Mouse (Mus musculus) heart, adult 2 months (tissue): ENCODE results near the gene Khdc1c.

Source experiments
- CTCF ChIP-seq: fragments of 200-600 bp; IDR thresholded peaks from 2 replicates; pipeline ENCODE4 v1.8.1; 2022; ENCODE audit warnings: antibody characterized with exemption, mild to moderate bottlenecking, moderate library complexity
- EP300 ChIP-seq: fragments of 200-500 bp; IDR thresholded peaks from 2 replicates; pipeline ENCODE4 v1.6.1; 2011; ENCODE audit warnings: low read depth, low read length, control low read depth; ENCODE audit not compliant: insufficient read depth

GRCm38 (mm10) chr1:21324633-21325032 lies 43.5 kb upstream of the Khdc1c start:
- TF ChIP-seq CTCF (no peak), EP300 (no peak)
